Mouse (Mus musculus) liver, postnatal 0 days (tissue): Measurements from ENCODE around the gene Tmeff2. TPM values are rescaled to one million over a fixed set of nuclear protein-coding genes. Genes with fewer than 3 reads are reported as not detected.

ENCODE experiments used
- ATAC-seq: fragments of 200-750 bp; cut with Nextera tagmentation; 2 replicates; pipeline ENCODE4 v1.8.0; 2017; ENCODE audit warnings: mild to moderate bottlenecking, moderate library complexity
- DNase-seq: peaks from one replicate; pipeline ENCODE4 v3.0.0-alpha.2; 2016
- H3K27ac ChIP-seq: fragments of 300-500 bp; sonication (generic); 2 replicates; pipeline ENCODE4 v1.5.1; 2014; ENCODE audit warnings: antibody characterized with exemption, moderate library complexity, mild to moderate bottlenecking, low read depth
- H3K27me3 ChIP-seq: fragments of 300-500 bp; sonication (generic); 2 replicates; pipeline ENCODE4 v1.6.1; 2014; ENCODE audit warnings: low read length, control low read depth, mixed read lengths; ENCODE audit not compliant: insufficient read depth
- H3K36me3 ChIP-seq: fragments of 300-500 bp; sonication (generic); replicated peaks from 2 replicates; pipeline ENCODE4 v1.6.1; 2014; ENCODE audit warnings: mild to moderate bottlenecking, control low read depth, low read length, moderate library complexity, mixed read lengths; ENCODE audit not compliant: insufficient read depth
- H3K4me1 ChIP-seq: fragments of 300-500 bp; sonication (generic); 2 replicates; pipeline ENCODE4 v1.6.1; 2014; ENCODE audit warnings: antibody characterized with exemption, mild to moderate bottlenecking, control low read depth; ENCODE audit not compliant: insufficient read depth
- H3K4me2 ChIP-seq: fragments of 300-500 bp; sonication (generic); 2 replicates; pipeline ENCODE4 v1.6.1; 2014; ENCODE audit warnings: low read depth, mild to moderate bottlenecking, low read length, moderate library complexity, mixed read lengths
- H3K4me3 ChIP-seq: fragments of 300-500 bp; sonication (generic); 2 replicates; pipeline ENCODE4 v1.5.1; 2014; ENCODE audit warnings: low read depth, low read length
- H3K9ac ChIP-seq: fragments of 300-500 bp; sonication (generic); replicated peaks from 2 replicates; pipeline ENCODE4 v1.6.1; 2014; ENCODE audit warnings: mild to moderate bottlenecking, moderate library complexity
- H3K9me3 ChIP-seq: fragments of 300-500 bp; sonication (generic); 2 replicates; pipeline ENCODE4 v1.6.1; 2016; ENCODE audit warnings: mild to moderate bottlenecking, control low read depth, low read length, mixed read lengths
- CTCF ChIP-seq: sonication (generic); IDR thresholded peaks from 2 replicates; pipeline ENCODE4 v1.5.1; 2016; ENCODE audit warnings: antibody characterized with exemption, low read depth
- EP300 ChIP-seq: IDR thresholded peaks from 2 replicates; pipeline ENCODE4 v1.6.1; 2016; ENCODE audit warnings: antibody characterized with exemption, low read depth, mild to moderate bottlenecking
- WGBS: fragments of 180-500 bp; shearing (Covaris S2); extraction: QIAGEN DNeasy Blood & Tissue Kit; methylation state at CpG from one replicate; pipeline ENCODE4 v1.1.7; 2014; ENCODE audit not compliant: insufficient replicate concordance; 5-methylcytosine and 5-hydroxymethylcytosine counted together
- polyA plus RNA-seq: library from polyadenylated mRNA; unstranded; fragments of >200 nt; fragmentation: Nextera tagmentation; extraction: Ambion mirVana; gene quantifications from 2 replicates; pipeline ENCODE4 v1.2.1, GENCODE M21; 2015

The Tmeff2 gene
- polyA plus RNA-seq, 1 experiment from 2014 or later, result 0.59 TPM

DNA sequence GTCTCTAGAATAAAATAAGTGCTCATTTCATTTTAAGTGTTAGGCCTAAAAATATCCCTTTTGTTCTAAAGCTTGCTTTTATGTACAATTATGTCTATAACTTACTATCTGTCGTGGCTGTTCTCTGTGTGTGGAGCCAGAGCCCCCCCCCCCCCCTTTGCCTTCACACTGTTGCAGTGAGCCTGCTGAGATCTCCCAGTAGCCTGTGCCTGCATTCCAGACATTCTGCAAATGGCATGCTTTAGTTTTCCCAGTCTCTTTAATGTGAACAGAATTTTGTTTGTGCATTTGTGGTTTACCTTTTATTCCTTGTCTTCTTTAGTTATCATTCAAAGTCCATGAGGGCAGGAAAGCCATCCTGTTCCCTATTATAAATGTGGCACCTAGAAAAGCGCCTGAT lies 251.6 kb downstream of the Tmeff2 start:
- no peak overlapping the region for H3K27ac ChIP-seq
- 45% methylated on average over 2 of the region's 2 CpGs for WGBS
- H3K4me3 ChIP-seq, result no peak overlapping the region
- H3K9ac ChIP-seq, result no peak overlapping the region
- ATAC-seq (no peak), DNase-seq (no peak)
- no peaks in the 10 kb centered on the region for H3K4me1 ChIP-seq
- TF ChIP-seq CTCF, result no peak
- TF ChIP-seq EP300, result no peak
- no peak overlapping the region for H3K4me2 ChIP-seq
- H3K27me3 ChIP-seq, result no peaks in the 10 kb centered on the region
- no peaks in the 10 kb centered on the region for H3K36me3 ChIP-seq
- H3K9me3 ChIP-seq, result no peaks in the 10 kb centered on the region

DNA sequence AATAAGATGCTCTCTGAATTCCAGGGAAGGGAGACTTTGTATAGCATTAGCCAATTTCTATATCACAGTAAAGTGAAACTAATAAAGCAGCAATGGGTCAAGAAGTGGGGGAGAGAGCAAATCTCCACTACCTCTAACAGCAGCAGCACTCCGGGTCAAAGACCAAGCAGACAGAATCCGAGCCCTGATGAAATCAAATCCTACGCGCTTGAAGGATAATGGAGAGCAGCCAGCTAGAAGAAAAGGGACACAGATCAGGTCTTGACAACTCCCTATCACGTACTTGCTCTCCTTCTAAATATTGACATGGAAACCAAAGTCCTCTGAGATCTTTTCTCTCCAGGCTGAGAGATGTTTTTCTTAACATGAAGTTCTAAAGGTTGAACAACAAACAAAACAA lies 252.4 kb downstream of the Tmeff2 start:
- H3K4me1 ChIP-seq, result no peaks in the 10 kb centered on the region
- H3K36me3 ChIP-seq, result no peaks in the 10 kb centered on the region
- DNase-seq (no peak), ATAC-seq (no peak)
- WGBS, result 48% methylated on average over 5 of the region's 5 CpGs
- H3K4me3 ChIP-seq, result no peak overlapping the region
- H3K27me3 ChIP-seq, result no peaks in the 10 kb centered on the region
- H3K9me3 ChIP-seq, result no peaks in the 10 kb centered on the region
- H3K27ac ChIP-seq, result no peak overlapping the region
- TF ChIP-seq EP300 (no peak), CTCF (no peak)
- no peak overlapping the region for H3K9ac ChIP-seq
- no peak overlapping the region for H3K4me2 ChIP-seq

DNA sequence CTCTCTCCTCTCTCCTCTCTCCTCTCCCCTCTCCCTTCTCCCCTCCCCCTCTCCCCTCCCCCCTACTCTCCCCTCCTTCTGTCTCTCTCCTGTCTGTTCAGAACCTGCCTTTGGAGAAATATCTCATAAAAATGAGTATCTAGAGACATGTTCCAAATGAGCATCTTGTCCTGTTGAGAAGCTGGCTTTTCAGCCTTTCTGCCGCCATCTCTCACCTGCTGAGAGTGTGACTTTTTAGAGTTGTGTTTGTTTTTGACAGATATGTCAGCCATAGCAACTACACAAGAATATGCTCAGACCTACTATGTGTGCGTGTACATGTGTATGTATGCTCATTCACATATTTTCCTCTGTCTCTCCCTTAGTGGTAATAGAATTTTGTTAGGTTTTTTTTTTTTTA lies 283.8 kb downstream of the Tmeff2 start:
- Histone ChIP-seq H3K9me3 (no peaks in the 10 kb centered on the region), H3K9ac (no peak overlapping the region), H3K27ac (no peak overlapping the region)

DNA sequence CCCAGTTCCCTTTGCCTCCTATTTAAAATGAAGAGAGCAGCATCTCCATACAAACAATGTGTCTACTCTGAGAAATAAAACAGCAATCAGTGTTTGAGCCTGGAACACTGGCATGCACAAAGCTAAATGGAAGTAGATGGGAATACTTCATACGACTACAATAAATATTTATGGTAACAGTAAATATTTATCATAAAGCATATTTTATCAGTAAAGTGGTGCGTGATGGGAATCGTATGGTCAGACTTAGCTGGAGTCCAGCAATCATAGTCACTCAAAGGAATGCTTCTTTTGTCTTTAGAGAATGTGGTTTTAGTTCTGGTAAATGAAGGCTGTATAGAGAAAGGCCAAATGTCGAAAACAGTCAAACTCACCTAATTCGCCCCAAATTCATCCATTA lies 288.6 kb downstream of the Tmeff2 start:
- H3K27ac ChIP-seq, result no peak overlapping the region
- 82% methylated on average over 5 of the region's 5 CpGs for WGBS
- H3K9me3 ChIP-seq, result no peaks in the 10 kb centered on the region
- DNase-seq, result no peak
- H3K27me3 ChIP-seq, result no peaks in the 10 kb centered on the region
- H3K9ac ChIP-seq, result no peak overlapping the region
- no peak for ATAC-seq
- H3K4me1 ChIP-seq, result no peaks in the 10 kb centered on the region
- no peak overlapping the region for H3K4me2 ChIP-seq
- no peaks in the 10 kb centered on the region for H3K36me3 ChIP-seq
- TF ChIP-seq EP300, result no peak
- TF ChIP-seq CTCF, result no peak
- no peak overlapping the region for H3K4me3 ChIP-seq

More for the DNA sequence above, 283.8 kb downstream of the Tmeff2 start:
- H3K4me1 ChIP-seq, result no peaks in the 10 kb centered on the region
- DNase-seq, result no peak
- ATAC-seq, result no peak
- TF ChIP-seq EP300, result no peak
- no peak for TF ChIP-seq CTCF
- WGBS, result 77% methylated on average over 2 of the region's 2 CpGs
- H3K4me3 ChIP-seq, result no peak overlapping the region
- no peak overlapping the region for H3K4me2 ChIP-seq
- H3K27me3 ChIP-seq, result no peaks in the 10 kb centered on the region
- H3K36me3 ChIP-seq, result no peaks in the 10 kb centered on the region

DNA sequence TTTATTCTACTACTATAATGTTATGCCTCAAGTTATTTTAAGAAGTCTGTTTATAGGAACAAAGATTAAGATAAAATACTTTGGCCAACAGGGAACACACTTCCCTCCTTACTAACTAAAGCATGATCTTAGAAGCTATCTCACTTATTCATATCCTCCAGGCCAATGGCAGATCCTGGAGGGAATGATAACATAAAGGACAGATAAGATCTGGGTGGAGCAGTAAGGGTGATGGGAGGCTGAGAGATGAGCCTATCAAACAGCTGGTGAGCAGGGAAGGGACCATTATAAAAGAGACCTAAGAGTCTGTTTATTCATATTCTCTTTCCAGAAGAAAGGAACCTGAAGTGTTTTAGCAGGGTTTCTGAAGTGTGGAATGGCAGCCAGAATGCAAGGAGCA lies 290.8 kb downstream of the Tmeff2 start:
- no peak for ATAC-seq

DNA sequence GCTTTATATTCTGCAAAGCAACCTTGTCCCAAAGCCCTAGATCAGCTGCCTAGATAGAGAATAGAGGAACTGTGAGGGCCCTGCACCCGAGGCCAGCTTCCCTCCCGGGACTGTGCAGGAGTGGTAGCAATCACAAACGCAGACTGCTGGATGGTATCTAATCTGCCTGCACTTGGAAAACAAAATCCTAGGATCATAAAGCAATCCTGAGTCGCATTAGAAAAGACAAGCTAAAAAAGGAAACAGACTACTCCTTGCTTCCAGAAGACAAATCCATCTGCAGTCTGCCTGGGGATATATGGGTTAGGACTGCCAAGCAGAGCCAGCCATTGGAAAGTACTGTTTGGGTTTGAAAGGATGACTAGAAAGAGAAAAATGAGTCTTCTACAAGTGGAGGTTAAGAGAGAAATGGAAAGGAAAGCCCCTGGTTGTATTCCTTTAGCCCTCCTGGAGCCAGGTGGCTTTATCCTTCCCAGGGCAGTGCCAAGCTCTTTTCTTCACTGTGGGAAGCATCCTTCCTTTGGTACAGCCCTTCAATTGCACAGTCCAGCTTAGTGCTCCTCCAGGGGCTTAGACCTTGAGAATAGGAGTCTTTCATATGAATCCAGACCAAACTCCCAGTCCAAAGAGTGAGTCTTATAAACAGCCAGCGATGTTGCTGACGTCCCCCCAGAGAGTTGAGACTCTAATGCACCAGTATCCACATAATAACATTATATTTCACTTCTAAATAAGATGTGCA lies 291.6 kb downstream of the Tmeff2 start:
- Histone ChIP-seq H3K27me3 (no peaks in the 10 kb centered on the region), H3K27ac (no peak overlapping the region), H3K9ac (no peak overlapping the region), H3K4me3 (no peak overlapping the region), H3K4me2 (no peak overlapping the region), H3K36me3 (no peaks in the 10 kb centered on the region), H3K4me1 (no peaks in the 10 kb centered on the region), H3K9me3 (no peaks in the 10 kb centered on the region)
- DNase-seq, result no peak
- TF ChIP-seq CTCF (no peak), EP300 (no peak)
- 48% methylated on average over 6 of the region's 6 CpGs for WGBS
- no peak for ATAC-seq

More for the DNA sequence above, 290.8 kb downstream of the Tmeff2 start:
- Histone ChIP-seq H3K27me3 (no peaks in the 10 kb centered on the region), H3K4me1 (no peaks in the 10 kb centered on the region), H3K27ac (no peak overlapping the region), H3K9me3 (no peaks in the 10 kb centered on the region), H3K4me2 (no peak overlapping the region), H3K9ac (no peak overlapping the region), H3K4me3 (no peak overlapping the region), H3K36me3 (no peaks in the 10 kb centered on the region)
- TF ChIP-seq CTCF (no peak), EP300 (no peak)
- no peak for DNase-seq
